Mouse (Mus musculus) liver, embryonic 14.5 days (tissue): Measurements from ENCODE around the gene Zfp574. TPM values are rescaled to one million over a fixed set of nuclear protein-coding genes. Genes with fewer than 3 reads are reported as not detected.

Source experiments
- ATAC-seq: fragments of 200-750 bp; cut with Nextera tagmentation; 2 replicates; pipeline ENCODE4 v1.8.0; 2017; ENCODE audit warnings: moderate number of reproducible peaks, mild to moderate bottlenecking, moderate library complexity; ENCODE audit not compliant: insufficient read depth
- DNase-seq, 3 experiments: peaks; one replicate each; pipeline ENCODE4 v3.0.0-alpha.2; 2012 to 2013; ENCODE audit warnings: low read depth in 3 of 3, low spot score in 3 of 3
- H3K27ac ChIP-seq: fragments of 300-500 bp; sonication (generic); 2 replicates; pipeline ENCODE4 v1.5.1; 2014; ENCODE audit warnings: moderate library complexity, mild to moderate bottlenecking, control low read depth, inconsistent platforms
- H3K27me3 ChIP-seq: fragments of 300-500 bp; sonication (generic); 2 replicates; pipeline ENCODE4 v1.6.1; 2014; ENCODE audit warnings: mild to moderate bottlenecking, low read length, moderate library complexity; ENCODE audit not compliant: control insufficient read depth, insufficient read depth
- H3K36me3 ChIP-seq: fragments of 300-500 bp; sonication (generic); replicated peaks from 2 replicates; pipeline ENCODE4 v1.6.1; 2014; ENCODE audit warnings: low read depth; ENCODE audit not compliant: control insufficient read depth, insufficient read depth
- H3K4me1 ChIP-seq, 2 experiments: fragments of 200-500 bp in 1 of 2; fragments of 300-500 bp in 1 of 2; sonication (generic) in 1 of 2; replicated peaks; 2 replicates each; pipeline ENCODE4 v1.6.1; 2012 to 2014; ENCODE audit warnings: antibody characterized with exemption in 1 of 2, inconsistent platforms in 1 of 2, low read length in 1 of 2; ENCODE audit not compliant: control insufficient read depth in 2 of 2, insufficient read depth in 2 of 2
- H3K4me2 ChIP-seq: fragments of 300-500 bp; sonication (generic); 2 replicates; pipeline ENCODE4 v1.6.1; 2014; ENCODE audit warnings: low read depth, mild to moderate bottlenecking, control low read depth, moderate library complexity
- H3K4me3 ChIP-seq, 2 experiments: fragments of 200-500 bp in 1 of 2; fragments of 300-500 bp in 1 of 2; sonication (generic) in 1 of 2; 2 replicates each; pipeline ENCODE4 v1.5.1; 2012 to 2014; ENCODE audit warnings: low read depth in 2 of 2, low read length in 2 of 2, mild to moderate bottlenecking in 2 of 2, control low read depth in 1 of 2, inconsistent platforms in 1 of 2, moderate library complexity in 1 of 2; ENCODE audit not compliant: insufficient read depth in 1 of 2
- H3K9ac ChIP-seq: fragments of 300-500 bp; sonication (generic); replicated peaks from 2 replicates; pipeline ENCODE4 v1.6.1; 2014; ENCODE audit warnings: mild to moderate bottlenecking, control low read depth, moderate library complexity
- H3K9me3 ChIP-seq: fragments of 300-500 bp; sonication (generic); 2 replicates; pipeline ENCODE4 v1.6.1; 2016; ENCODE audit warnings: low read length, mixed read lengths; ENCODE audit not compliant: control insufficient read depth
- CTCF ChIP-seq: IDR thresholded peaks from 2 replicates; pipeline ENCODE4 v1.5.1; 2016; ENCODE audit warnings: antibody characterized with exemption, low read depth, control low read depth
- EP300 ChIP-seq: IDR thresholded peaks from 2 replicates; pipeline ENCODE4 v1.6.1; 2016; ENCODE audit warnings: antibody characterized with exemption, low read depth
- WGBS: fragments of 180-500 bp; shearing (Covaris S2); extraction: QIAGEN DNeasy Blood & Tissue Kit; methylation state at CpG from one replicate; pipeline ENCODE4 v1.1.7; 2014; ENCODE audit not compliant: insufficient replicate concordance; 5-methylcytosine and 5-hydroxymethylcytosine counted together
- microRNA-seq: library from miRNA; unstranded; fragments of <30 nt; microRNA quantifications from one replicate; pipeline ENCODE4, GENCODE M21; 2016
- polyA plus RNA-seq, 2 experiments: library from polyadenylated mRNA; depleted of rRNA in 1 of 2; stranded (reverse) in 1 of 2; unstranded in 1 of 2; fragments of >200 nt; fragmentation: Nextera tagmentation in 1 of 2; extraction: Ambion mirVana in 1 of 2; gene quantifications; 2 replicates each; pipeline versions ENCODE4 v1.2.1 to v1.2.3; 2012 to 2014

The Zfp574 gene
- polyA plus RNA-seq, 2 experiments: 6.3 to 6.6 TPM

- H3K9me3 ChIP-seq: no peaks in the 10 kb centered on the region
- peaks cover 0 to 2% of the 10 kb centered on the region in 2 experiments; a peak in 1 of 4 replicates for H3K4me1 ChIP-seq
- 60% methylated on average over 11 of the region's 11 CpGs for WGBS
- no peak overlapping the region for H3K27ac ChIP-seq
- H3K36me3 ChIP-seq: no peaks in the 10 kb centered on the region
- peaks cover 26% of the 10 kb centered on the region for H3K27me3 ChIP-seq
- TF ChIP-seq CTCF (no peak), EP300 (no peak)
- no peak overlapping the region for H3K9ac ChIP-seq
- H3K4me2 ChIP-seq: no peak overlapping the region
- ATAC-seq (no peak), DNase-seq (no peak)
- H3K4me3 ChIP-seq: no peak overlapping the region
These were observed 58.2 kb downstream of the Zfp574 start for GRCm38 (mm10) chr7:25130565-25130964.

GRCm38 (mm10) chr7:25131247-25131646, 58.9 kb downstream of the Zfp574 start:
- H3K4me3 ChIP-seq: no peak overlapping the region
- no peaks in the 10 kb centered on the region for H3K9me3 ChIP-seq
- H3K36me3 ChIP-seq: no peaks in the 10 kb centered on the region
- TF ChIP-seq EP300 (no peak), CTCF (no peak)
- H3K27me3 ChIP-seq: peaks cover 26% of the 10 kb centered on the region
- H3K4me2 ChIP-seq: peak overlapping the region; percentile 18; the same call in 1 of the 2 replicates
- ATAC-seq: no peak
- H3K27ac ChIP-seq: no peak overlapping the region
- H3K9ac ChIP-seq: no peak overlapping the region
- 73% methylated on average over 11 of the region's 11 CpGs for WGBS
- no peak for DNase-seq
- H3K4me1 ChIP-seq: peaks cover 0 to 2% of the 10 kb centered on the region in 2 experiments; a peak in 1 of 4 replicates

- WGBS: 5% methylated on average over 25 of the region's 25 CpGs
- DNase-seq (no peak), ATAC-seq (no peak)
- H3K36me3 ChIP-seq: no peaks in the 10 kb centered on the region
- H3K9ac ChIP-seq: no peak overlapping the region
- H3K27ac ChIP-seq: no peak overlapping the region
- no peaks in the 10 kb centered on the region for H3K9me3 ChIP-seq
- peaks cover 26% of the 10 kb centered on the region for H3K27me3 ChIP-seq
- peak overlapping the region; percentile 10 to 31; a peak in 3 of 4 replicates for H3K4me3 ChIP-seq
- peak overlapping the region; percentile 59 for H3K4me2 ChIP-seq
- H3K4me1 ChIP-seq: peaks cover 0 to 2% of the 10 kb centered on the region in 2 experiments; a peak in 1 of 4 replicates
- TF ChIP-seq CTCF: no peak
- no peak for TF ChIP-seq EP300
These were observed 60.1 kb downstream of the Zfp574 start for GRCm38 (mm10) chr7:25132318-25132960.

Small RNA genes within 50 kb of the gene (microRNA-seq; reads per million reads assigned to microRNA genes)
- not detected for gene Mir6537

Other genes starting within 250 kb of the Zfp574 start
- 0.37 and 1.5 TPM in 2 replicates for gene Gm9844, start 210.4 kb upstream of the Zfp574 start, polyA plus RNA-seq (2012; rRNA removed)
- 1.3 and 2.2 TPM in 2 replicates for gene Gm9844, start 210.4 kb upstream of the Zfp574 start, polyA plus RNA-seq (2014; fragmentation: Nextera tagmentation; extraction: Ambion mirVana)
- gene Lypd4, start 202.6 kb upstream of the Zfp574 start, polyA plus RNA-seq (2012; rRNA removed): not detected in 2 replicates
- gene Lypd4, start 202.6 kb upstream of the Zfp574 start, polyA plus RNA-seq (2014; fragmentation: Nextera tagmentation; extraction: Ambion mirVana): not detected in 2 replicates
- not detected in 2 replicates for gene Dmrtc2, start 202.5 kb upstream of the Zfp574 start, polyA plus RNA-seq (2012; rRNA removed)
- not detected in 2 replicates for gene Dmrtc2, start 202.5 kb upstream of the Zfp574 start, polyA plus RNA-seq (2014; fragmentation: Nextera tagmentation; extraction: Ambion mirVana)
- 418 and 615 TPM in 2 replicates for gene Rps19, start 188.2 kb upstream of the Zfp574 start, polyA plus RNA-seq (2012; rRNA removed)
- 1,649 and 1,654 TPM in 2 replicates for gene Rps19, start 188.2 kb upstream of the Zfp574 start, polyA plus RNA-seq (2014; fragmentation: Nextera tagmentation; extraction: Ambion mirVana)
- 0.81 and 1.0 TPM in 2 replicates for gene Cd79a, start 175.2 kb upstream of the Zfp574 start, polyA plus RNA-seq (2012; rRNA removed)
- gene Cd79a, start 175.2 kb upstream of the Zfp574 start, polyA plus RNA-seq (2014; fragmentation: Nextera tagmentation; extraction: Ambion mirVana): 1.4 and 2.0 TPM in 2 replicates
- gene Arhgef1, start 169.7 kb upstream of the Zfp574 start, polyA plus RNA-seq (2012; rRNA removed): 44.2 and 44.3 TPM in 2 replicates
- 28.7 and 31.1 TPM in 2 replicates for gene Arhgef1, start 169.7 kb upstream of the Zfp574 start, polyA plus RNA-seq (2014; fragmentation: Nextera tagmentation; extraction: Ambion mirVana)
- gene Gm4881, start 128.1 kb upstream of the Zfp574 start, polyA plus RNA-seq (2012; rRNA removed): not detected in 2 replicates
- not detected in 2 replicates for gene Gm4881, start 128.1 kb upstream of the Zfp574 start, polyA plus RNA-seq (2014; fragmentation: Nextera tagmentation; extraction: Ambion mirVana)
- 46.8 and 56.5 TPM in 2 replicates for gene Rabac1, start 99.8 kb upstream of the Zfp574 start, polyA plus RNA-seq (2012; rRNA removed)
- 60.7 and 62.2 TPM in 2 replicates for gene Rabac1, start 99.8 kb upstream of the Zfp574 start, polyA plus RNA-seq (2014; fragmentation: Nextera tagmentation; extraction: Ambion mirVana)
- 0.38 and 0.50 TPM in 2 replicates for gene Atp1a3, start 66.6 kb upstream of the Zfp574 start, polyA plus RNA-seq (2012; rRNA removed)
- 0.60 and 0.68 TPM in 2 replicates for gene Atp1a3, start 66.6 kb upstream of the Zfp574 start, polyA plus RNA-seq (2014; fragmentation: Nextera tagmentation; extraction: Ambion mirVana)
- gene Grik5, start 221 bp upstream of the Zfp574 start, polyA plus RNA-seq (2012; rRNA removed): 4.9 and 6.1 TPM in 2 replicates
- 0.37 and 0.54 TPM in 2 replicates for gene Grik5, start 221 bp upstream of the Zfp574 start, polyA plus RNA-seq (2014; fragmentation: Nextera tagmentation; extraction: Ambion mirVana)
- gene Pou2f2, start 107.2 kb downstream of the Zfp574 start, polyA plus RNA-seq (2012; rRNA removed): 0.73 and 0.74 TPM in 2 replicates
- 0.94 and 1.5 TPM in 2 replicates for gene Pou2f2, start 107.2 kb downstream of the Zfp574 start, polyA plus RNA-seq (2014; fragmentation: Nextera tagmentation; extraction: Ambion mirVana)
- 26.9 and 27.9 TPM in 2 replicates for gene Dedd2, start 148.0 kb downstream of the Zfp574 start, polyA plus RNA-seq (2012; rRNA removed)
- gene Dedd2, start 148.0 kb downstream of the Zfp574 start, polyA plus RNA-seq (2014; fragmentation: Nextera tagmentation; extraction: Ambion mirVana): 20.8 and 22.7 TPM in 2 replicates
- 4.6 and 4.9 TPM in 2 replicates for gene Zfp526, start 148.9 kb downstream of the Zfp574 start, polyA plus RNA-seq (2012; rRNA removed)
- 2.1 TPM in 2 replicates for gene Zfp526, start 148.9 kb downstream of the Zfp574 start, polyA plus RNA-seq (2014; fragmentation: Nextera tagmentation; extraction: Ambion mirVana)
- gene Gsk3a, start 165.3 kb downstream of the Zfp574 start, polyA plus RNA-seq (2012; rRNA removed): 48.6 and 55.6 TPM in 2 replicates
- gene Gsk3a, start 165.3 kb downstream of the Zfp574 start, polyA plus RNA-seq (2014; fragmentation: Nextera tagmentation; extraction: Ambion mirVana): 8.4 and 8.9 TPM in 2 replicates
- gene Erf, start 178.2 kb downstream of the Zfp574 start, polyA plus RNA-seq (2012; rRNA removed): 8.5 and 9.8 TPM in 2 replicates
- 5.1 and 5.3 TPM in 2 replicates for gene Erf, start 178.2 kb downstream of the Zfp574 start, polyA plus RNA-seq (2014; fragmentation: Nextera tagmentation; extraction: Ambion mirVana)
- gene Cic, start 195.1 kb downstream of the Zfp574 start, polyA plus RNA-seq (2012; rRNA removed): 14.0 and 14.8 TPM in 2 replicates
- gene Cic, start 195.1 kb downstream of the Zfp574 start, polyA plus RNA-seq (2014; fragmentation: Nextera tagmentation; extraction: Ambion mirVana): 9.7 and 12.3 TPM in 2 replicates
- 26.2 and 29.4 TPM in 2 replicates for gene Pafah1b3, start 225.4 kb downstream of the Zfp574 start, polyA plus RNA-seq (2012; rRNA removed)
- gene Pafah1b3, start 225.4 kb downstream of the Zfp574 start, polyA plus RNA-seq (2014; fragmentation: Nextera tagmentation; extraction: Ambion mirVana): 24.3 and 29.8 TPM in 2 replicates
- gene Prr19, start 228.8 kb downstream of the Zfp574 start, polyA plus RNA-seq (2012; rRNA removed): 0.03 and 0.04 TPM in 2 replicates
- not detected in 2 replicates for gene Prr19, start 228.8 kb downstream of the Zfp574 start, polyA plus RNA-seq (2014; fragmentation: Nextera tagmentation; extraction: Ambion mirVana)
- gene Tmem145, start 233.5 kb downstream of the Zfp574 start, polyA plus RNA-seq (2012; rRNA removed): 0.23 TPM in 1 of 2 replicates, not detected in the other
- gene Tmem145, start 233.5 kb downstream of the Zfp574 start, polyA plus RNA-seq (2014; fragmentation: Nextera tagmentation; extraction: Ambion mirVana): not detected in 2 replicates
- 1.3 TPM in 2 replicates for gene Megf8, start 244.6 kb downstream of the Zfp574 start, polyA plus RNA-seq (2012; rRNA removed)
- gene Megf8, start 244.6 kb downstream of the Zfp574 start, polyA plus RNA-seq (2014; fragmentation: Nextera tagmentation; extraction: Ambion mirVana): 0.53 and 0.71 TPM in 2 replicates